Mouse (Mus musculus): ENCODE results near the gene Gm4884. TPM values are rescaled to one million over a fixed set of nuclear protein-coding genes. Genes with fewer than 3 reads are reported as not detected.
"Not testable (repeated sequence)": the region's sequence is repeated elsewhere in the genome, so short reads cannot be mapped to it uniquely, and the experiment has no call there.

Gene Gm4884
- total RNA-seq (2021): not detected

DNA sequence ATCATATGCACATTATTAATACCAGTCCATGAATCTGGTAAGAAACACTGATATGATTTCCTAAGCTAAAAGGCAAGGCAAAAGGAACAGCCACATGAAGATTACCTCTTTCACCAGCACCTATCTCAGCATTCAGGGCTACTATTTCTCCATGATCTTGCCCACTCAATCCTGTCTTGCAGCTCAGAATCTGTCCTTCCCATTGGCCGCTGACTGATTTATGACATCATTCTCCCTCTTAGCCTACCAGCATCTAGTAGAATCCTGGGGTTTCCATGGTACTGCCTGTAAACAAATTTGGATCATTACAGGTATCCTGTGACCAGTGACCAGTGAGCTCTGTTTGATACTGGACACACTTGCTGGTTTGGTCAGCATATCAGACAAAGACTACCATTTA is at the start of gene Gm4884:
Gene Gm4884 (plus strand): TSS at position 301 of the 400 bp plus-strand sequence.
- intact Hi-C loops (cut with DNase I): not testable (repeated sequence)

DNA sequence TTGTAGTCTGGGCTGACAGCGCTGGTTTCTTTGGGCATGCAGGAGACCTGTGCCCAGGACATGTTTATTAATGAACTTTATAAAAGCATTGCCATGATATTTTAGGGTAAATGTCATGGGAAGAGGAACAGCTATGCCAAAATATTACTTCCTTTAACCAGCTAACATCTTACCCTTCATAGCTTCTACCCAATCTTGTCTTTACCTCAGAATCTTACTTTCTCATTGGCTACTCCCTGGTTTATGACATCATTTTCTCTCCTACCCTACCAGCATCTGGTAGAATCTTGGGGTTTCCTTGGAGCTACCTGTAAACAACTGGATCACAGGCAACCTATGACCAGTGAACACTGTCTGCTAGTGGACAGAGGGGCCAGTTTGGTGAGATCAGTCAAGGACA is 45.3 kb upstream of the Gm4884 start, which contains the start of gene 4930433I11Rik:
Gene 4930433I11Rik (plus strand): TSS at position 301 of the 400 bp plus-strand sequence.
- DNase-seq: no peak
- intact Hi-C loops (cut with DNase I): no loop called here

More for the DNA sequence above, at the start of gene Gm4884:
- not testable (repeated sequence) for DNase-seq

DNA sequence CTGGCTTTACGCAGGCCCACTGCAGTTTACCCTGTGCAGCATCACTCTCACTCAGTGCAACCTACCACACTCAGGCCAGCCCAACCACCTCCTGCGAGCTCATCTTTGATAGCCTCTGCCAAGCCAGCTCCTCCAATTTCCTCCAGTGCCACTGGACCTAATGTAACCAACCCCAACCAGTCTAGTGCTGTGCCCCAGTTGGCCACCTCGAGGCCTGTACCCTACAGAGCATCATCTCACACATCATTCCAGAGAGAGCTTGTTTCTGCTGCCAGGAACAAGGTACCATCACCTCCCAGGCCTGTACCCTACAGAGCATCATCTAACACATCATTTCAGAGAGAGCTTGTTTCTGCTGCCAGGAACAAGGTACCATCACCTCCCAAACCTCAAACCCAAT is 11.5 kb downstream of the Gm4884 start:
- intact Hi-C loops (cut with DNase I): not testable (repeated sequence)
- peak in 1 of 2 experiments; percentile 0 for DNase-seq

Other genes starting within 250 kb of the Gm4884 start
- gene Vstm2b, start 134.4 kb upstream of the Gm4884 start, total RNA-seq (2021): under 1 TPM in 1 of 2 experiments, not detected in 1; 0.72 TPM
- not detected for gene 4930433I11Rik, start 45.2 kb upstream of the Gm4884 start, total RNA-seq (2021)
- not detected for gene Gm5592, start 121.1 kb downstream of the Gm4884 start, total RNA-seq (2021)